In the genomic region with DNA sequence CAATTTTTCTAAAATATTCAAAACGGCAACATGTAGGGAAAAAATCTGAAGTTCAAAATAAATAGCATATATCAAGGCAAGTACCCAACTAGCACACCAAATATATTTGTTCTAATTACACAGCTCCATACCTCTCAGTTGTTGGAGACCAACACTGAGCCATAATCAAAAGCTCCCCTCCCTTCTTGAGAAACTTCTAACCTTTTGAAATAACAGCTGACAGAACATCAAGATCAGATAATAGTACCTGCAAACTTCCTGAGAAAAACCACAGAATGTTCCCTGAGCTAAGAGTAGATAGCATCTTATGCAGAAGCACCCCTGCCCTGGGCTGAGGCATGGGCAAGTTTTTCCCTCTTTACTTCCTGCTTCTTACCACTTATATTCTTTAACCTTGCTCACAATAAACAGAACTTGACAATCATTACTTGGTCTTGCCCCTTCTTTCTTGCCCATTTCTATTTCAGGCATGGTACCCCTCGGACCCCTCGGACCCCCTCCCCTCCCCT, we compare ENCODE assay signal across 19 mouse cellular contexts. TPM values are rescaled to one million over a fixed set of nuclear protein-coding genes. Genes with fewer than 3 reads are reported as not detected.
DNase-seq lines count a peak whose midpoint lies in the region; ATAC-seq and TF ChIP-seq lines count a peak whose summit lies in the region.
"Not testable (repeated sequence)": the region's sequence is repeated elsewhere in the genome, so short reads cannot be mapped to it uniquely, and the experiment has no call there.
"Had no signal": no experiment of that assay in that cellular context is flagged by ENCODE, and none has a peak within 500 bp of the region (broad histone marks: within the 10 kb centered on the region; RNA-seq: fewer than 3 reads in every experiment).

No protein-coding gene starts in this region.

- not testable (repeated sequence) for H3K27ac ChIP-seq in MEL (ENCODE audit: control insufficient read depth, low read depth, low read length)
- peak overlapping the region; percentile 85; the same call in 1 of the 2 replicates for H3K27ac ChIP-seq in thymus, adult 2 months (ENCODE audit: control insufficient read depth, insufficient read depth, low read length)

- H3K4me1 ChIP-seq in MEL (ENCODE audit: control insufficient read depth in 1 of 2, insufficient read depth in 2 of 2, low read length in 2 of 2) = peaks cover 11 to 26% of the 10 kb centered on the region in 2 experiments
- not testable (repeated sequence) for H3K4me1 ChIP-seq in thymus, adult 2 months (replicated peaks; ENCODE audit: control insufficient read depth, insufficient read depth, low read length)

- not testable (repeated sequence) for H3K27me3 ChIP-seq in MEL (ENCODE audit: control insufficient read depth in 1 of 2, insufficient read depth in 2 of 2, low read length in 2 of 2); thymus, adult 2 months (ENCODE audit: control insufficient read depth, insufficient read depth, low read length)

- WGBS in thymus, adult 2 months = 77% methylated on average over 3 of the region's 3 CpGs

- not testable (repeated sequence) for TF ChIP-seq POLR2A in MEL (IDR thresholded peaks at IDR 0.05; ENCODE audit: control insufficient read depth in 1 of 2, insufficient read depth in 1 of 2, low read depth in 1 of 2, low read length in 2 of 2, poor library complexity in 1 of 2); thymus, adult 2 months (IDR thresholded peaks at IDR 0.05; ENCODE audit: control insufficient read depth, extremely low read depth, insufficient read depth, low read length, poor library complexity)

- DNase-seq in CD4-positive helper T cell, adult 2 months (ENCODE audit: low read depth, low spot score) = peak; percentile 71
- DNase-seq in MEL (ENCODE audit: low read depth, low spot score) = peak; percentile 31
- peak; percentile 30 for DNase-seq in induced T-regulatory cell, adult 2 months (ENCODE audit: low read depth)
- peak; percentile 62 for DNase-seq in naive thymus-derived CD4-positive, alpha-beta T cell, adult 2 months (ENCODE audit: low read depth)
- DNase-seq in thymus, adult 2 months = not testable (repeated sequence)

- not testable (repeated sequence) for H3K4me3 ChIP-seq in MEL (ENCODE audit: control insufficient read depth in 1 of 2, insufficient read depth in 1 of 2, low read depth in 2 of 2, low read length in 2 of 2); thymus, adult 2 months (ENCODE audit: control insufficient read depth, insufficient read depth, low read length)

- not testable (repeated sequence) for H3K79me2 ChIP-seq in MEL (ENCODE audit: control insufficient read depth, insufficient read depth, low read length, poor library complexity)

- not testable (repeated sequence) for TF ChIP-seq RAD21 in MEL (IDR thresholded peaks at IDR 0.05; ENCODE audit: low read depth, low read length)

- not testable (repeated sequence) for TF ChIP-seq CTCF in MEL (IDR thresholded peaks at IDR 0.05 in 2 of 3, conservative IDR thresholded peaks at IDR 0.05 in 1 of 3; ENCODE audit: control insufficient read depth in 1 of 3, insufficient read depth in 1 of 3, low read depth in 2 of 3, low read length in 3 of 3, poor library complexity in 1 of 3, severe bottlenecking in 1 of 3); thymus, adult 2 months (IDR thresholded peaks at IDR 0.05; ENCODE audit: borderline replicate concordance, control insufficient read depth, extremely low read depth, insufficient read depth, low read length, poor library complexity)

- ATAC-seq in CD4-positive, CD25-positive, alpha-beta regulatory T cell, adult 4 months = peak; percentile 78

- H3K9me3 ChIP-seq in MEL (replicated peaks; ENCODE audit: insufficient read depth, low read length) = not testable (repeated sequence)

- H3K36me3 ChIP-seq in MEL (ENCODE audit: control insufficient read depth in 1 of 2, insufficient read depth in 2 of 2, low read length in 2 of 2) = peaks cover 0 to 34% of the 10 kb centered on the region in 2 experiments; a peak in 2 of 4 replicates
- not testable (repeated sequence) for H3K36me3 ChIP-seq in thymus, adult 2 months (ENCODE audit: control insufficient read depth, insufficient read depth, low read length)

- TF ChIP-seq EP300 in MEL (IDR thresholded peaks at IDR 0.05; ENCODE audit: low read depth in 1 of 2, low read length in 2 of 2) = peak; percentile 29 to 43; a peak in 2 of 4 replicates

- not testable (repeated sequence) for H3K9ac ChIP-seq in MEL (ENCODE audit: control insufficient read depth, low read depth, low read length, poor library complexity, severe bottlenecking)

TF ChIP-seq in MEL, 35 proteins besides CTCF, POLR2A, EP300 and RAD21:
- TF ChIP-seq ETS1 (IDR thresholded peaks at IDR 0.05; ENCODE audit: low read depth, low read length) = peak; percentile 59; the same call in 1 of the 2 replicates
- TF ChIP-seq GATA1 (IDR thresholded peaks at IDR 0.05; ENCODE audit: low read depth, low read length) = peak; percentile 48; the same call in 1 of the 2 replicates

RNA-seq across cellular contexts. Expression of a gene that starts 34.3 kb away (rescaled TPM):
- polyA plus RNA-seq in CD4-positive, CD25-positive, alpha-beta regulatory T cell, adult 4 months (2017; shearing (Covaris generic)) = under 1 TPM in 1 of 2 experiments, not detected in 1; 0.05 TPM
- under 0.01 TPM in 1 of 2 replicates, not detected in the other for total RNA-seq in MEL (2012; rRNA removed)
- under 1 TPM in 1 of 2 experiments, not detected in 1; 0.01 TPM for polyA plus RNA-seq in MEL (2012; ENCODE audit: insufficient read depth in 1 of 2, insufficient read length in 2 of 2, low read depth in 1 of 2, low replicate concordance in 2 of 2, missing spikeins in 1 of 2)
- polyA plus RNA-seq in thymus, adult 2 months (2012; rRNA removed) = not detected in 2 replicates
- total RNA-seq: adrenal gland, adult 18-20 months; adrenal gland, postnatal 14 days; adrenal gland, postnatal 36 days; ES-E14; forebrain, postnatal 0 days had no signal
- polyA plus RNA-seq: cerebellum, adult 2 months; cortical plate, adult 2 months; embryonic facial prominence, embryonic 10.5 days; embryonic facial prominence, embryonic 12.5 days; embryonic facial prominence, embryonic 14.5 days; forebrain, embryonic 11.5 days; forebrain, embryonic 13.5 days; forebrain, embryonic 15.5 days; forebrain, postnatal 0 days had no signal
